In genomic region chr6:94413297-94413986, GRCm38 (mm10) we compare ENCODE assay signal across 12 mouse cellular contexts.
DNase-seq lines count a peak whose midpoint lies in the region; ATAC-seq and TF ChIP-seq lines count a peak whose summit lies in the region.
"Had no signal": no experiment of that assay in that cellular context is flagged by ENCODE, and none has a peak within 500 bp of the region (broad histone marks: within the 10 kb centered on the region; RNA-seq: fewer than 3 reads in every experiment).

No protein-coding gene starts in this region.

- intact Hi-C loops in left cerebral cortex, postnatal 10 days (cut with DNase I): no loop called here

- no peaks in the 10 kb centered on the region for H3K79me2 ChIP-seq in myocyte (ENCODE audit: control insufficient read depth, insufficient read depth)

- peak overlapping the region; percentile 80 for H3K27ac ChIP-seq in heart, embryonic 11.5 days (ENCODE audit: low read depth, low read length)
- H3K27ac ChIP-seq in forebrain, embryonic 15.5 days (replicated peaks): no peak overlapping the region
- H3K27ac ChIP-seq: hindbrain, embryonic 10.5 days; kidney, embryonic 15.5 days; limb, embryonic 13.5 days; midbrain, embryonic 13.5 days had no signal

- peak; percentile 47 to 59 for DNase-seq in left cerebral cortex, postnatal 10 days (ENCODE audit: extremely low spot score in 1 of 2, low spot score in 2 of 2)
- no peak for DNase-seq in left cerebral cortex, adult 11 months (ENCODE audit: low spot score)
- DNase-seq in cerebellum, postnatal 10 days: peak; percentile 47 to 52
- no peak for DNase-seq in adrenal gland, postnatal 10 days

- ATAC-seq in heart, embryonic 11.5 days (replicated peaks; ENCODE audit: insufficient number of reproducible peaks, low FRiP score, low TSS enrichment): no peak
- ATAC-seq in forebrain, embryonic 15.5 days (replicated peaks): no peak
- ATAC-seq: activated CD4-positive, CD25-positive, alpha-beta regulatory T cell, adult 4 months; midbrain, embryonic 13.5 days had no signal

- peaks cover 17% of the 10 kb centered on the region for H3K4me1 ChIP-seq in heart, embryonic 11.5 days (ENCODE audit: control insufficient read depth, insufficient read depth, low read length)
- H3K4me1 ChIP-seq in forebrain, embryonic 15.5 days: peaks cover 5% of the 10 kb centered on the region; the same call in 1 of the 2 replicates
- H3K4me1 ChIP-seq: hindbrain, embryonic 10.5 days; kidney, embryonic 15.5 days; midbrain, embryonic 13.5 days had no signal

- H3K9me3 ChIP-seq in heart, embryonic 11.5 days (replicated peaks; ENCODE audit: control insufficient read depth, low read length): no peaks in the 10 kb centered on the region
- H3K9me3 ChIP-seq in forebrain, embryonic 15.5 days: no peaks in the 10 kb centered on the region
- H3K9me3 ChIP-seq: hindbrain, embryonic 10.5 days; kidney, embryonic 15.5 days; limb, embryonic 13.5 days; midbrain, embryonic 13.5 days had no signal

- H3K4me2 ChIP-seq in heart, embryonic 11.5 days: peak overlapping the region; percentile 3; the same call in 1 of the 2 replicates
- H3K4me2 ChIP-seq in myocyte (ENCODE audit: low read depth): peak overlapping the region; percentile 2
- H3K4me2 ChIP-seq in forebrain, embryonic 15.5 days (replicated peaks): no peak overlapping the region
- H3K4me2 ChIP-seq: kidney, embryonic 15.5 days; limb, embryonic 13.5 days; midbrain, embryonic 13.5 days had no signal

- H3K36me3 ChIP-seq in heart, embryonic 11.5 days (ENCODE audit: control insufficient read depth, insufficient read depth, low read length): no peaks in the 10 kb centered on the region
- H3K36me3 ChIP-seq in myocyte (ENCODE audit: control insufficient read depth, insufficient read depth): no peaks in the 10 kb centered on the region
- H3K36me3 ChIP-seq in forebrain, embryonic 15.5 days: no peaks in the 10 kb centered on the region
- H3K36me3 ChIP-seq: hindbrain, embryonic 10.5 days; kidney, embryonic 15.5 days; limb, embryonic 13.5 days; midbrain, embryonic 13.5 days had no signal

- no peak overlapping the region for H3K9ac ChIP-seq in heart, embryonic 11.5 days (ENCODE audit: low read depth, low read length)
- no peak overlapping the region for H3K9ac ChIP-seq in forebrain, embryonic 15.5 days (replicated peaks)
- H3K9ac ChIP-seq: kidney, embryonic 15.5 days; limb, embryonic 13.5 days; midbrain, embryonic 13.5 days had no signal

- H3ac ChIP-seq in myocyte (ENCODE audit: control insufficient read depth, insufficient read length): no peak overlapping the region

- WGBS in heart, embryonic 11.5 days (ENCODE audit: insufficient replicate concordance): 50% methylated on average over 10 of the region's 10 CpGs
- WGBS in forebrain, embryonic 15.5 days: 75% methylated on average over 10 of the region's 10 CpGs

- no peak for TF ChIP-seq POLR2A in myocyte (IDR thresholded peaks at IDR 0.05; ENCODE audit: insufficient read length, low read depth)

- no peaks in the 10 kb centered on the region for H3K27me3 ChIP-seq in heart, embryonic 11.5 days (ENCODE audit: control insufficient read depth, insufficient read depth, low read length)
- no peaks in the 10 kb centered on the region for H3K27me3 ChIP-seq in myocyte (ENCODE audit: control insufficient read depth, insufficient read depth, insufficient read length)
- no peaks in the 10 kb centered on the region for H3K27me3 ChIP-seq in forebrain, embryonic 15.5 days
- H3K27me3 ChIP-seq: kidney, embryonic 15.5 days; limb, embryonic 13.5 days; midbrain, embryonic 13.5 days had no signal

- no peak overlapping the region for H3K4me3 ChIP-seq in heart, embryonic 11.5 days (ENCODE audit: low read depth, low read length)
- H3K4me3 ChIP-seq in myocyte: no peak overlapping the region
- H3K4me3 ChIP-seq in forebrain, embryonic 15.5 days: no peak overlapping the region
- H3K4me3 ChIP-seq: hindbrain, embryonic 10.5 days; kidney, embryonic 15.5 days; limb, embryonic 13.5 days; midbrain, embryonic 13.5 days had no signal

TF ChIP-seq in myocyte, 11 proteins besides CTCF, POLR2A, EP300 and RAD21:
- no peak for TF ChIP-seq MYOG (IDR thresholded peaks at IDR 0.05; ENCODE audit: control insufficient read depth in 1 of 3, insufficient read depth in 1 of 3, insufficient read length in 2 of 3, low read depth in 2 of 3)
- TF ChIP-seq MAX (IDR thresholded peaks at IDR 0.05; ENCODE audit: low read depth): no peak
- no peak for TF ChIP-seq USF1 (IDR thresholded peaks at IDR 0.05; ENCODE audit: low read depth)
- TF ChIP-seq TCF3 (IDR thresholded peaks at IDR 0.05; ENCODE audit: insufficient read length, low read depth): no peak
- TF ChIP-seq POLR2AphosphoS2 (IDR thresholded peaks at IDR 0.05; ENCODE audit: insufficient read length, low read depth): no peak
- no peak for TF ChIP-seq MYOD1 (IDR thresholded peaks at IDR 0.05; ENCODE audit: control insufficient read depth in 1 of 3, insufficient read length in 2 of 3, low read depth in 2 of 3)
- no peak for TF ChIP-seq SRF (IDR thresholded peaks at IDR 0.05; ENCODE audit: control insufficient read depth, insufficient read length, low read depth)
- no peak for TF ChIP-seq TCF12 (IDR thresholded peaks at IDR 0.05; ENCODE audit: insufficient read depth, poor library complexity, severe bottlenecking)
- TF ChIP-seq REST (IDR thresholded peaks at IDR 0.05; ENCODE audit: insufficient read depth, insufficient read length): no peak
- TF ChIP-seq E2F4 (IDR thresholded peaks at IDR 0.05; ENCODE audit: insufficient read depth): no peak
- no peak for TF ChIP-seq CEBPB (IDR thresholded peaks at IDR 0.05; ENCODE audit: insufficient read depth, poor library complexity, severe bottlenecking)

Comparison
In these comparisons a context has a peak if more than half of its experiments do, and no peak if none do; other contexts are left out.
1. DNase-seq: peak in left cerebral cortex, postnatal 10 days (2 of 2) and cerebellum, postnatal 10 days (2 of 2); none in left cerebral cortex, adult 11 months (single experiment) and adrenal gland, postnatal 10 days (single experiment).